8 mouse cellular contexts compared by ENCODE assay signal in genomic region chr8:11098228-11098778, GRCm38 (mm10).
DNase-seq lines count a peak whose midpoint lies in the region; ATAC-seq lines count a peak whose summit lies in the region.

No protein-coding gene starts in this region.

- H3K4me3 ChIP-seq in midbrain, embryonic 11.5 days (ENCODE audit: low read depth, low read length) = no peak overlapping the region
- no peak overlapping the region for H3K4me3 ChIP-seq in midbrain, embryonic 15.5 days
- H3K4me3 ChIP-seq in heart, embryonic 12.5 days = no peak overlapping the region

- WGBS in midbrain, embryonic 11.5 days = 72% methylated on average over 10 of the region's 10 CpGs
- 65% methylated on average over 10 of the region's 10 CpGs for WGBS in midbrain, embryonic 15.5 days
- 44% methylated on average over 10 of the region's 10 CpGs for WGBS in heart, embryonic 12.5 days

- no peaks in the 10 kb centered on the region for H3K9me3 ChIP-seq in midbrain, embryonic 11.5 days (ENCODE audit: control insufficient read depth, low read length)
- H3K9me3 ChIP-seq in midbrain, embryonic 15.5 days = no peaks in the 10 kb centered on the region
- H3K9me3 ChIP-seq in heart, embryonic 12.5 days (replicated peaks) = no peaks in the 10 kb centered on the region

- no peaks in the 10 kb centered on the region for H3K4me1 ChIP-seq in midbrain, embryonic 11.5 days (ENCODE audit: control insufficient read depth, insufficient read depth, low read length)
- 0 out of 2 replicates have a peak, but pooled peaks cover 4% of the 10 kb centered on the region for H3K4me1 ChIP-seq in midbrain, embryonic 15.5 days
- H3K4me1 ChIP-seq in heart, embryonic 12.5 days (replicated peaks) = peaks cover 10% of the 10 kb centered on the region

- DNase-seq in midbrain, embryonic 11.5 days (ENCODE audit: low spot score, missing footprints) = peak; percentile 65
- peak; percentile 30 to 54 for DNase-seq in cerebellum, postnatal 14 days
- peak; percentile 77 to 92 for DNase-seq in kidney, postnatal 25 days
- DNase-seq in thymus, adult 18-20 months = no peak
- DNase-seq in layer of hippocampus, adult 8-10 months (ENCODE audit: low spot score in 2 of 2) = no peak

- no peak overlapping the region for H3K27ac ChIP-seq in midbrain, embryonic 11.5 days (ENCODE audit: low read depth, low read length)
- no peak overlapping the region for H3K27ac ChIP-seq in midbrain, embryonic 15.5 days
- H3K27ac ChIP-seq in heart, embryonic 12.5 days (ENCODE audit: poor library complexity, severe bottlenecking) = 0 out of 2 replicates have a peak overlapping the region, but pooled peaks have one; percentile 16

- H3K27me3 ChIP-seq in midbrain, embryonic 11.5 days (ENCODE audit: control insufficient read depth, insufficient read depth, low read length) = no peaks in the 10 kb centered on the region
- no peaks in the 10 kb centered on the region for H3K27me3 ChIP-seq in midbrain, embryonic 15.5 days (replicated peaks)
- H3K27me3 ChIP-seq in heart, embryonic 12.5 days (replicated peaks) = no peaks in the 10 kb centered on the region

- H3K4me2 ChIP-seq in midbrain, embryonic 11.5 days = no peak overlapping the region
- H3K4me2 ChIP-seq in midbrain, embryonic 15.5 days = no peak overlapping the region
- no peak overlapping the region for H3K4me2 ChIP-seq in heart, embryonic 12.5 days

- ATAC-seq in midbrain, embryonic 11.5 days (ENCODE audit: low FRiP score) = no peak
- ATAC-seq in midbrain, embryonic 15.5 days (replicated peaks) = no peak
- peak; percentile 53; the same call in 1 of the 2 replicates for ATAC-seq in heart, embryonic 12.5 days (ENCODE audit: insufficient number of reproducible peaks, low FRiP score)
- peak; percentile 91 for ATAC-seq in neutrophil, adult 5-6 weeks (ENCODE audit: extremely low read depth, insufficient number of reproducible peaks, low FRiP score, poor library complexity, severe bottlenecking)

- H3K9ac ChIP-seq in midbrain, embryonic 11.5 days (ENCODE audit: low read length) = no peak overlapping the region
- no peak overlapping the region for H3K9ac ChIP-seq in midbrain, embryonic 15.5 days
- H3K9ac ChIP-seq in heart, embryonic 12.5 days = no peak overlapping the region

- no peaks in the 10 kb centered on the region for H3K36me3 ChIP-seq in midbrain, embryonic 11.5 days (ENCODE audit: control insufficient read depth, insufficient read depth, low read length)
- H3K36me3 ChIP-seq in midbrain, embryonic 15.5 days (replicated peaks) = no peaks in the 10 kb centered on the region
- no peaks in the 10 kb centered on the region for H3K36me3 ChIP-seq in heart, embryonic 12.5 days

Comparison
In these comparisons a context has a peak if more than half of its experiments do, and no peak if none do; other contexts are left out.
1. ATAC-seq: peak in heart, embryonic 12.5 days (single experiment) and neutrophil, adult 5-6 weeks (single experiment); none in midbrain, embryonic 11.5 days (single experiment) and midbrain, embryonic 15.5 days (single experiment).
2. DNase-seq: peak in midbrain, embryonic 11.5 days (single experiment), cerebellum, postnatal 14 days (2 of 2) and kidney, postnatal 25 days (2 of 2); none in thymus, adult 18-20 months (0 of 2) and layer of hippocampus, adult 8-10 months (0 of 2).